Mouse (Mus musculus) cerebellum, adult 11 months (tissue): ENCODE results near the gene Ptpra.

ENCODE experiments used
- DNase-seq: peaks from one replicate; pipeline ENCODE4 v3.0.0; 2022

Gene Ptpra

DNA sequence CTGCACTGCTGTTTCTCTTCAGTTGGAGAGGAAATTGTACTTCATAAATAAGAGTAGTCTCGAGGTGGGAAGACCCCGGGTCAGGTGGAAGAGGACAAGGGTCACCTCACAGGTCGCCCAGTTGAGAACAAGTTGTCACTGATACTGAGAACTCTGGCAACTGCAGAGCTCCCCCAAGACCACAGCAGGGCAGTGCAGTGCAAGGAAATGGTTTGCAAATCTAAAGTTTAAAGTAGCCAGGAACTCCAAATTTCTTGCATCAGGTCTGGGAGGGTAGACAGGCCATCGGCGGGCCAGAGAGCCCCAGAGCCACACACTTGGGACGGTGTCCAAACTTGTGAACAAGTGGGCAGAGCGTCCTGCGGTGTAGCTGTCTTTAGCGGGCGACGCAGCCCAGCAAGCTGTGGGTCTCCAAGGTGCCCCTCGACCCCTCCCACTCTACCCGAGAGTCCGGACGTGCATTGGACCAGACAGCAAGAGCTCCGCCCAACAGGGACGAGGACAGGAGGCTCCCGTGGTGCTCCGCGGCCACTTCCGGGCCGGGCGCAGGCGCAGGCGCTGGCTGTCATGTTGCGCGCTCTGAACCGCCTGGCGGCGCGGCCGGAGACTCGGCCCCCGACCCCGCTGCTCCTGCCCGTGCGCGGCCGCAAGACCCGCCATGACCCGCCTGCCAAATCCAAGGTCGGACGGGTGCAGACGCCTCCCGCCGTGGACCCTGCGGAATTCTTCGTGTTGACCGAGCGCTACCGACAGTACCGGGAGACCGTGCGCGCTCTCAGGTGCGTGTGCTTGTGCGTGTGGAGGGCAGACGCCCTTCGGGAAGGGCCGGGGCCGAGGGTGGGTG, 113.4 kb downstream of the Ptpra start, which contains the start of gene Mrps26:
Gene Mrps26, plus strand, starts transcription at position 531 of the 844 bp plus-strand sequence.
- peak; percentile 91 for DNase-seq

DNA sequence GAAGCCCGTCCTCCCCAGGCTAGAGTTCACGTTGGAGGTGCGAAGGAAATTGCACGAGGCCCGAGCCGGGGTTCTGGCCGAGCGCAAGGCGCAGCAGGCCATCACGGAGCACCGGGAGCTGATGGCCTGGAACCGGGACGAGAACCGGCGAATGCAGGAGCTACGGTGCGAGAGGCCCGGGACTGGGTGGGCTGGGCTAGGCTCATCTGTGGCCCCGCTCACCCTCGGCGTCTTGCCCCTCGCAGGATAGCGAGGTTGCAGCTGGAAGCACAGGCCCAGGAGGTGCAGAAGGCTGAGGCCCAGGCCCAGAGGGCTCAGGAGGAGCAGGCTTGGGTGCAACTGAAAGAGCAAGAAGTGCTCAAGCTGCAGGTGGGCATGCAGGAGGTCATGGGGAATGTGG, 114.0 kb downstream of the Ptpra start:
- DNase-seq: no peak

DNA sequence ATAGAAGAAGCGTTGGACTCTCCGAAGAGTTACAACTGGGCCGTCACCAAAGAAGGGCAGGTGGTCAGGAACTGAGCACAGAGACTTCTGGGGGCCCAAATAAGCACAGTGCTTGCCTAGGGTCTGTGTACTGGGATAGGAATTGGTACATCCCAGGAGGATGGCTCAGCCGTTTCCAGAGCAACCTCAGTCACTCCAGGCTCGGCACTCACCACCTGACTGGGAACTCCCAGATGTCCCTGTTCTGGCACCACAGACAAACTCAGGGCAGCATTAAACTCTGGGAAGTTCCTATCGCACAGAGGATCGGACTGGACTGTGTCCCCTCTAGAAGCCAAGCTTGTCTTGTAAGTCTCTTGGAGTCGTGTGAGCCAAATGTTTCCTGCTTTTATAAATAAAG, 114.9 kb downstream of the Ptpra start:
- no peak for DNase-seq

DNA sequence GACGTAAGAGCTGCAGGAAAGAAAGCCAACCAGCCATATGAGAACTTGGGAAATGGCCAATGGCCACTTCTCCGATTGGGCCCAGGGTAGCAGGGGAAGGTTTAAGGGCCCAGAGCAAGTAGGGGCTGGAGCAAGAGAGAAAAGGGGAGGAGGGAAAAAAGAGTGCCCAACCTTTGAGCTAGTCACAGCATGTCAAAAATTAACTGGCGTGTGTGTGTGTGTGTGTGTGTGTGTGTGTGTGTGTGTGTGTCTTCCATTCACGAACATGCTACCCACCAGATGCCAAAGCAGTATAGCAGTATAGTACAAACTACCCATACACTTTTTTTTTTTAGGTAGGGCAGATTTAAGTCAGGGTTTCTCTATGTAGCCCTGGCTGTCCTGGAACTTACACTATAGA, 118.8 kb downstream of the Ptpra start:
- no peak for DNase-seq

DNA sequence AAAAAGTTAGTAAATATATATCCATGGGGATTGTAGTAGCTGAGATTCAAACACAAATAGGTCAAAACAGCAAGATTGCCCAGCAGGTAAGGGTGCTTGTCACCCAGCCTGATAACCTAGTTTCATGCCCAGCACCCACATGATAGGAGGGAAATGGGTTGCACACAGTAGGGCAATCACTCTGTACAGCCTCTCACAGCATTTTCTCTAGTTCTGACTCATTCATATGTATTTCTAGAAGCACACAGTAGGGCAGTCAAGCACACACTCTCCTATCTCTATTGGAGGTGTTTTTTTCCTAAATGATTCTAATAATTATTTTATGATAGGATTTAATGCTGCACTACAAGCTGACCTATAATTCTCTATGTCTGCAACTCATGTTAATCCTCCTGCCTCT, 119.8 kb downstream of the Ptpra start:
- no peak for DNase-seq

DNA sequence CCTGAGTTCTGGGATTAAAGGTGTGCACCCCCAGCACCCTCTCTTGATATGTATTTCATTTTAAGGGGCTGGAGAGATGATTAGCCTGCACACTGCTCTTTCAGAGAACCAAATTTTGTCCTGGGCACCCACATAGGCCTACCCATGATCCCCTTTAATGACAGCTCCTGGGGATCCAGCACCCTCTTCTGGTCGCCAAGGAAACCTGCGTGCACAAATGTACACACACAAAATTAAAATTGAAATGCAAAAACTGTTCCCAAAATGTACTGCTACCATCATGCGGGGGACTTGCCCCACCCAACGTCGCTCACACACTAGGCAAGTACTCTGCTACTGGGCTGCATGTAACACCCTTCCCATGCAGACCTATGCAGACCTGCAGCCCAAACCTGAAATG, 124.9 kb downstream of the Ptpra start:
- no peak for DNase-seq

DNA sequence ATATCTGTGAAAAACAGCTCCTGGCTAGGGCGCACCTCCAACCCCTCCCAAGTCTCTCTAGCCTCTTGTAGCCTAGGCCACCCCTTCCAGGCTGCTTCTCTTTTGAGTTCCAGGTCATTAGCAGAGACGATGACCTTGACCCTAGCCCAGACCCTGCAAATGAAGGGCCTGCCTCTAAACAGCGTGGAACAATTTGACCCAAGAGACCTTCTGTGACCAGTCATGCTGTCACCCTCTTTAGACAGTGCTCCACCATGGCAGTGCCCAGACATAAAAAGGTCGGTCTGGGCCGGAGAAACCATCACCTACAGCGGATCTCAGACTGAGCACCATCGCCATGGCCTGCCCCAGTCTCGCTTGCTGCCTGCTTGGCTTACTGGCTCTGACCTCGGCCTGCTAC, 125.8 kb downstream of the Ptpra start, which contains the start of gene Oxt:
Gene Oxt, plus strand, starts transcription at position 301 of the 400 bp plus-strand sequence.
- DNase-seq: no peak

DNA sequence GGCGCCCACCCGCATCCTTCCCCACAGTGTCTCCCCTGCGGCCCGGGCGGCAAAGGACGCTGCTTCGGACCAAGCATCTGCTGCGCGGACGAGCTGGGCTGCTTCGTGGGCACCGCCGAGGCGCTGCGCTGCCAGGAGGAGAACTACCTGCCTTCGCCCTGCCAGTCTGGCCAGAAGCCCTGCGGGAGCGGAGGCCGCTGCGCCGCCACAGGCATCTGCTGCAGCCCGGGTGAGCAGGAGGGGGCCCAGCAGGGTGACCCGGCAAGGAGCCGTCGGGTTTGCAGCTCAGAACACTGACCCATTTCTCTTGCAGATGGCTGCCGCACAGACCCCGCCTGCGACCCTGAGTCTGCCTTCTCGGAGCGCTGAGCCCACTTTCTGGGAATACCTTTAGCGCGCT, 126.5 kb downstream of the Ptpra start:
- peak; percentile 45 for DNase-seq

DNA sequence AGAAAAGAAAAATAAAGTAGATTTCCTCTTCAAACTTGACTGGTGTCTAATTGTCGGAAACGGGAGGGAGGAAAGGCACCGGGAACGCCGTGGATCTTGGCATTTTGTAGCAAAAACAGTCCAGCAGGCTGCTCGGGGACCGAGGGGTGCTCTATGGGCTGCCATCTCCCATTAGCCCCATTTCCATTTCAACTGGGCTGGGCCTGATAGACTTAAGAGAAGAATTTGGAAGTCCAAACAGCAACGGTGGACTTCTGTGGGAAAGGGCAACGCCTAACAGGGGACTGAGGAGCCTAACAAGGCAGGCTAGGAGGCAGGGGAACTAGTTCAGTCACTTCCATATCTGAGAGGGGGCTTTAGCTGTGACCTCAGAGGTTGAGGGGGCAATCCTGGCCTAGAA, 126.9 kb downstream of the Ptpra start:
- DNase-seq: no peak

DNA sequence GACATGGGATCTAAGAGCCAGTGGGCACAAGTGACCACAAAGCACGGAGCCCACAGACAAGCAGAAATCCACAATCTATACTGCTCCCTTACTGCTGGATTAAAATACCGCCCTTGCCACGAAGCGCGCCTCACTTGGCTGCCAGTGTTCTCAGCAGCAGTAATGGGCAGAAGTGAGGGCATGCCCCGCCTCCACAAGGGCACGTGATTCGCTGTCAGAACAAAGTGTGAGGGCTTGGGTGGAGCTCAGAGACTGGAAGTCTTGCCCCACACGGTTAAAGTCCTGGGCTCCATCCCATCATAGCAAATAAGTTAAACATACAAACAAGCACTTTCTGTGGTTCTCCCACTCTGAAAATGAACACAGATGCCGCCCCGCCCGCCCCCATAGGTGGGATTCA, 127.6 kb downstream of the Ptpra start:
- no peak for DNase-seq

DNA sequence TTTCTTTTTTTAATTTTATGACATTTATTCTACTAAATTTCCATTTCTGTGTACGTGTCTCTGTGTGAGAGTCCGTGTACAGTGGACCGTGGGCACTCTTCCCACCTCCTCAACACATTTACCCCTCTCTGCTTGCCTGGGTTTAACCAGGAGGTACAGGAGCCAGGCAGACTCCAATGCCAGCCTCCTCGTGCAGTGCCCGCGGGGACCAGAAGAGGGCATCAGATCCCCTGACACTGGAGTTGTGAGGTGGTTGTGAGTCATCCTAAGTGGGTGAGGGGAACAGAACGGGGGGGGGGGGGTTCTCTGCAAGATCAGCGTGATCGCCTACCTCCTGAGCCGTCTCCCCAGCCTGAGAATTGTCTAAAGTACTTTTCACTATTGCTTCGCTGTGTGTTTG, 128.1 kb downstream of the Ptpra start:
- DNase-seq: peak; percentile 56

DNA sequence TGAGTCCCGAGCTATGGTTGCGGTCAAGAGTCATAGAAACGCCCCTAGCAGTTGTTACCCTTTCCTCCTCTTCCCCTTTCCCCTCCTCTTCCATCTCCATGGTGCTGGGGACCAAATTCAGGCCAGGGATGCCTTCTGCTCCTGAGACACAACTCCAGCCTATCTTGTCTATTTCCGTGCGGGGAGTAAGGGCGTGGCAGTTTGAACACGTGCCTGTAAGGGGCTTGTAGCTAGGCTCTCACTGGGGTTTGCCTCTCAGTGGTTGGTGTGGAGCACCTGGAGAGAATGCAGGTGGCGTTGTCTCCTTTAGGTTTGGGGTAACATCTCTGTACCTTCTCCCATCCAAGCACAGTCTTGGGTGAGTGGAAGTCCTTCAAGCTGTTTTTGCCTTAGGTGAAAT, 129.7 kb downstream of the Ptpra start:
- DNase-seq: no peak

DNA sequence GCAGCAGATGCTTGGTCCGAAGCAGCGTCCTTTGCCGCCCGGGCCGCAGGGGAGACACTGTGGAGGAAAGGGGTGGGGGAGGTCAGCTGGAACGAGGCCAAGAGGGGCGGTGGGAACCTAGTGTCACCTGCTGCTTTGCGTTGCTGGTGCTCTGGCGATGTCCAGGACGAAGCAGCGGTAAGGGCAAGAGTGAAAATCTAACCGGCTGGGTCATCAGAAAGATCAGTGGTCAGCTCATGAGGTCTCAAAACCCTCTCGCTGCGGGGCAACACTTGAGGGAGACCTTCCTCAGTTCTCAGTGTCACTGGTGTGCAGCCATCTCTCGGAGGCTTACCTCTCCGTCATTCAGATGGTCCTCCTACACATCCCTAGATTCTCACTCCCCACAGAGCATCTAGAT, 131.1 kb downstream of the Ptpra start:
- no peak for DNase-seq

DNA sequence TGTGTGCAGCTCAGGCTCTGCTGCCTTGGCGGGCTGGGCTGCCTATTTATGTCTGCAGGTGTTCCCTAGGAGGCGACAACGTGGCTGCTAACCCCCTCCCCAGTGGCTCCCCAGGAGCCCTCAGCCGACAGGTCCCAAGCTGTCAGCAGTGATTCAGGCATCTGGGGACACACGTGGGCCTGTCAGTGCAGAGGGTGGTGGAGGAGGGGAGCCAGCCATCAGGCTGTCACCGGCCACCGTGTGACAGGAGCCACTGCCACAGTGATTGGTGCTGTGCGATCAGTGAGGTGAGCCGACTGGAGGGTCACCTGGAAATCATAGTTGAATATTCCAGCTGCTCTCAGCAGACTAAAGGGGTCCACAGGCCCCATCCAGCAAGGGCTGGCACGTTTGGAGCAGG, 132.5 kb downstream of the Ptpra start, which contains the start of gene Avp:
Gene Avp, minus strand, starts transcription at position 3 of the 400 bp plus-strand sequence.
- no peak for DNase-seq

DNA sequence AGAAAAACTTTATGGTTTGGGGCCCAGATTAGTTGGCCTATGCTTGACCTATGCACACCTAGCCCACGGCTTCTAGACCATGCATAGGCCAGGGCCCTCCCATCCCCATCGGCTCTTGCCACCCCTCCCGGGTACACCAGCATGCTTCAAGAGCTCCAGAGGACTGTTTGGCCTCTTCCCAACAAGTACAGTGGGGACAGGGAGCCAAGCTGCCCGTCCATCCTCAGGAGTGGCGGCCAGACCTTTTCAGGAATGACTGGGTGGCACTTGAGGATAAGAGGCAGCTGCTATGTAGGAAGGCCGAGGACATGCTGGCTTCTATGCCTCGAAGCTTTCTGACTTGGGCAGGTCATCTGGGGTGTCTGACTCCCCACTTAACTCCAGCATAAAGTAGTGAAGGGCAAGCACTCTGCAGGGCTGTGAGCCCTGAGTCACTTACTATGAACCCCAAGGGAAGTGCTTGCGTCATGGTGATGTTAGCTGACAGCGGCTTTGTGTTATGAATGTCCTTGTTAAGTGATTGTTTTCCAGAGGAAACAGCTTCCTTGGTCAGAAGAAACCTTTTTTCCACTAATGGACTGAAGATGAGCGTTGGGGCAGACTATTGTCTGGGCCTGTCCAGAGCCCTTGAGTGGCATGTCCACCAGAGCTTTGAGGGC, 134.0 kb downstream of the Ptpra start:
- no peak for DNase-seq

DNA sequence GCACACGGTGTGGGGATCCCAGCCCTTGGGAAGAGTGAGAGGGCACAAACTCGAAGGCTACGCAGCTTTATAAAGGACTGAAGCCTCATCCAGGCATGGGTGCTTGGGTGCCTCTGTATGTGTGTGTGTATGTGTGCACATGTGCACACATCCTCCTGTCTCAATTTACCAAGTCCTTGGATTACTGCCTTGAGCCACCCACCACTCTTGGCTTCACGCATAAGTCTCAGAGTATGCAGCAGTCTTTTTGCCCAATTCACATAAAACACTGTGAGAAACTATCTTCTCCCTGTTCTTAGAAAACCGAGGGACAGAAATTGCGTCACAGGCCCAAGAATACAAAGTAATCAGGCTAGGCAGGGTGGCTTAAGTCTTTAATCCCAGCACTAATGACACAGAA, 135.9 kb downstream of the Ptpra start:
- DNase-seq: no peak

DNA sequence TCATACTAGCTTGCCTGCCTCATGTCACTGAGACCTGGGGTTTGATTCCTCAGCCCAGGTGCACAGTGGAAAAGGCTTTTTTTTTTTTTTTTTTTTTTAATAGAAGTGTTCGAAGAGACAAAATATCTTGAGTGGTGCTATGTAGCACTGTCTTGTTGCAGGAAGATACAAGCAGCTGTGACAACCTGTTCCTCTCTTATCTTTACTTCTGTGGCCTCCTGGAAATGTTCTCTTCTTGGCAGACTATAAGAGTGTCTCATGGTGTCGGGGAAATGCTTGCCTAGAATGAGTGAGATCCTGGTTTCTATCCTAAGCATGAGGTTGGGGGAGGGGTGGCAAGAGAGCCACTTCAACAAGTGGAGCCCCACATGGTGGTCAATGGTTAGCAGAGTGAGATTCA, 138.3 kb downstream of the Ptpra start:
- no peak for DNase-seq

DNA sequence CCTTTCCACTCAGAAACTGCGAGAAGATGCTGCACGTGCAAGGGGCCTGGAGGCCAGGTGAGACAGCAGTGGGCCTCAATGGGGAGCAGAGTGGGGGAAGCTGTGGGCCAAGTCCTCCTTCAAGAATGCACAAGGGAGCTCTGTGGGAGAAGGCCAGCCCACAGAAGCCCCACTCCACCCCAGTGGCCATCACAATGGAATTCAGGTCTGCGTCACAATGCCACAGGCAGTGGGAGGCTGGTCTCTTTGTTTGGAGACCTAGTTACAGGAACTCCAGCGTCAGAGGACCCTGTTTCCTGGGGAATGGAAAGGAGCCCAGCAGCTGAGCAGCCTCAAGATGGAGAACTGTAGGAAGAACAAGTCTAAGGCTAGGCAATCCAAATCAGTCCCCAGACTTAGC, 139.1 kb downstream of the Ptpra start:
- no peak for DNase-seq

DNA sequence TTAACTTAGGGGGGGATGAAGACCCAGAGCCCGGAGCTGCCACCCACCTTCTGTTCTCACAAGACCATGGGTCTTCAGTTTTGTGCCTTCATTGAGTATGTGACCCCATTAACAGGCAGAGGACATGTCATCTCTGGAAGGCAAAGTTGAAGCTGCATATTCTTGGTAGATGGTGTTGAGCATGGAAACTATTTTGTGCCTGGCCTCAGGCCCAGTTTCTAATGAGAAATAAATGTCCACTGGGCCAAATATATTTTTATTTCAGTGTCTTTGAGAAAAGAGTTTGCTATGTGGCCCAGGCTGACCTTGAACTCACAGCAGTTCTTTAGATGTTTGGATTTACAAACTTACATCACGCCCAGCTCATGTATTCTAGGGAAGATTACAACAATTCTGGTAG, 139.7 kb downstream of the Ptpra start:
- no peak for DNase-seq

DNA sequence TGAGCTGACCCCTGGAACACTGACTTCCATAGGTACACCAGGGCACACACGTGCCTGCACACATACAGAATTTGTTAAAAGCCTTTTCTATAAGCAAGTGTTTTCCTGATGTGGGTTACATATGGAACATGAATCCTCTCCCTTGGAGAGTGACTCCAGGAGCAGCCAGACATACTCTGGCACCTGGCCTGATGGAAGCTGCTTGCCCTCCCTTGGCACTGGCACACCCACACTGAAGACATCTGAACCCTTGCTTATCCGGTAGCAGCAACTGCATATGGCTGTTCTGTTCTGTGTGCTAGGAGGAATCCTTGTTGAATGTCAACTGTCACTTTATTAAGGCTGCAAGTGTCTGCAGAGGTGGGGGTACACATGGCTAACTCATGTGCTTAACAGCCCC, 140.9 kb downstream of the Ptpra start:
- DNase-seq: no peak

DNA sequence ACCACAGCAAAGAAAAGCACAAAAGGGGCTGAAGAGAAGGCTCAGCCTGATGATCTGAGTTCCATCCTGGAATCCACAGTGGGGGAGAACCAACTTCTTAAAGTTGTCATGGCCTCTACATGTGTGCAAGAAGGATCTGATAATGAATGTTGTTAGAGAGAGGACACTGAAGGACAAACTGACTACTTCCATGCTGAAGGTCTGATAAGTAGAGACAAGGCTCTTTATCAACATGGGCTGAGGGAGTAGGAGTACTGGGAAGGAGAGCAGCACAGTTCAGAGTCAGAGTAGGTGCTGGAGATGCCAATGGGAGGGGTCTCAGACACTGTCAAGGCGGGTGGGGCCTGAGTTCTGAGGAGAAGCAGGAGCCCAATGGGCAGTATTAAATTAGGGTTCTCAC, 145.5 kb downstream of the Ptpra start:
- no peak for DNase-seq

DNA sequence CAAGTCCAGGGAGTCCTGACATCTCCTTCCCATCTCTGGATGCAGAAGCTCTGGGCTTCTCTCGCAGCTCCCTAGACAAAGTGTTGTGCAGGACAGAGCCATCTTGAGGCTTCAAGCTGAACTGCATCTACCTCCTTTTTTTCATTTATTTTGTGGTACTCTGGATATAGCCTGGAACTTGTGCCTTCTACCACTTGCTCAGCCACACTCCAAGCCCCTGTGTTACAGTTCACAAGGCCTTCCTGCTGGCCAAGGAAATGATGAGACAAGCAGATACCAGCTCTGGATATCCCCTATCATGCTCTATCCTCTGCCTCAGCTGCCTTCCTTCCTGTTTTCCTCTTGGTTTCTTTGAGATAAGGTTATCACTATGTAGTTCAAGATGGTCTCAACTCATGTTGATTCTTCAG, 147.5 kb downstream of the Ptpra start:
- no peak for DNase-seq

DNA sequence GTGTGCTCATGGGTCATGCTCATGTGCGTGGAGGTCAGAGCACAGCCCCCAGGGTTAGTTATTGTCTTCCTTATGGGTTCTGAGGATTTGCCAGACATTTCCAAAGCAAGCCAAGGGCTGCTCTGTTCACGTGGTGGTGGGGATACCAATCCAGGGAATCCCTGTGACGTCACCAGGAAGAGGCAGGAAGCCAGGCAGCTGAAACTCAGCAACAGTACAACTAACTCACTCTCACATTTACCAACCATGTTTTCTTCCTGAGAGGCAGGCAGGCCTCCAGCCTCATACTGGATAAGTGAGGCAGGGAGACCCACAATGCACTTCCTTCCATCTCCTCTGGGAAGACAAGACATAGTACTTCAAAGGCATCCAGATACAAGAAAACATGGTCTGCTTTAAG, 148.3 kb downstream of the Ptpra start:
- DNase-seq: no peak

DNA sequence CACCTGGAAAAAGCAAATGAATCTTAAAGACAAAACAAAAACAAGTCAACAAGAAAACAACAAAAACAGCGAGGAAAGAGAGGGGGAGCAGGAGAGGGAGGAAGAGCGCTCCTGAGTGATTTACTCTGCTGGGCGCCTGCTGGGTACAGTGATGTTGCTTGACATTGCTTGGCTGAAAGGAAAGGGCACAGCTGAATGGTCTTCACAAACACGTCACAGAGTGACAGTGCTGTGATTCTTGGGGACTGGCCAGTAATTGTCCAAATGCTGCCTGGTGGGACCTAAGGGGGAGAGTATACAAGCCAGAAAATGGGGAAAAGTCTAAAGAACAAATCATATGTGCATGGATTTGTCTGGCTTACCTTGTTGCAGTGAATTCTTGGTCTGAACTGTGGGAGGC, 152.1 kb downstream of the Ptpra start:
- DNase-seq: no peak
